Mouse (Mus musculus) erythroblast, adult 5-6 weeks (primary cell): ENCODE results near the gene Spats1. TPM values are rescaled to one million over a fixed set of nuclear protein-coding genes. Genes with fewer than 3 reads are reported as not detected.

ENCODE experiments used
- ATAC-seq: replicated peaks from 2 replicates; pipeline ENCODE4 v1.8.0; 2016; ENCODE audit warnings: moderate number of reproducible peaks, mild to moderate bottlenecking, moderate TSS enrichment, inconsistent platforms; ENCODE audit not compliant: poor library complexity, low FRiP score, severe bottlenecking
- total RNA-seq, 2 experiments: library from RNA; stranded (forward) in 1 of 2; stranded (reverse) in 1 of 2; fragments of 150-400 nt in 1 of 2; fragments of 200-764, 138-1000 nt in 1 of 2; gene quantifications; 2 replicates each; pipeline versions ENCODE4 v1.2.3 to v1.2.4; 2015 to 2017; ENCODE audit warnings: low replicate concordance in 2 of 2

The Spats1 gene
- total RNA-seq, 2 experiments from 2014 or later: 1.4 TPM; not detected in 1

DNA sequence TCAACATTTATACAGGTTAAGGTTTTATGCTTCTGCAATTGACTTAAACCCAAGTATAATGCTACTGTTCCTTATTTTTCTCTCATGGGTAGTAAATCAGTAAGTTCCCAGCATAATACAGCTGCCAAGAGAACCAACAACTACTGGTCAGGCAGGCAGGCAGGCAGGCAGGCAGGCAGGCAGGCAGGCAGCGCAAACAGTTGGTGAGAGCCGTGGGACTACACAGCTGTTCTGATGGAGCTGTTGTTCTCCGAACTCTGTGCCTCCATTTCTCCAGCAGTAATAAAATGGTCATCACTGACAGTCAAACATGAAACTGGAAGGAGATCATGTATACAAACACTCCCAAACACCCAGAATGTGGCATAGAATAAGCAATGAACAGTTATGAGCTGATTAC is 81.5 kb downstream of the Spats1 start:
- ATAC-seq: no peak

Other genes with a start within 250 kb of the Spats1 start
- gene Cdc5l, start 41.7 kb downstream of the Spats1 start, total RNA-seq (2015; ENCODE audit: low replicate concordance): 24.5 and 31.5 TPM in 2 replicates
- gene Cdc5l, start 41.7 kb downstream of the Spats1 start, total RNA-seq (2017; ENCODE audit: low replicate concordance): 61.2 and 66.1 TPM in 2 replicates
- gene Aars2, start 31.4 kb upstream of the Spats1 start, total RNA-seq (2015; ENCODE audit: low replicate concordance): 2.7 TPM in 1 of 2 replicates, not detected in the other
- gene Aars2, start 31.4 kb upstream of the Spats1 start, total RNA-seq (2017; ENCODE audit: low replicate concordance): 1.5 and 3.7 TPM in 2 replicates
- gene Tcte1, start 48.0 kb upstream of the Spats1 start, total RNA-seq (2015; ENCODE audit: low replicate concordance): not detected in 2 replicates
- not detected in 2 replicates for gene Tcte1, start 48.0 kb upstream of the Spats1 start, total RNA-seq (2017; ENCODE audit: low replicate concordance)
- not detected in 2 replicates for gene Tmem151b, start 74.3 kb upstream of the Spats1 start, total RNA-seq (2015; ENCODE audit: low replicate concordance)
- not detected in 2 replicates for gene Tmem151b, start 74.3 kb upstream of the Spats1 start, total RNA-seq (2017; ENCODE audit: low replicate concordance)
- gene Nfkbie, start 80.3 kb upstream of the Spats1 start, total RNA-seq (2015; ENCODE audit: low replicate concordance): 1.5 and 1.7 TPM in 2 replicates
- gene Nfkbie, start 80.3 kb upstream of the Spats1 start, total RNA-seq (2017; ENCODE audit: low replicate concordance): 1.1 and 1.5 TPM in 2 replicates
- 16.5 and 25.2 TPM in 2 replicates for gene Slc35b2, start 88.5 kb upstream of the Spats1 start, total RNA-seq (2015; ENCODE audit: low replicate concordance)
- 2.2 and 21.7 TPM in 2 replicates for gene Slc35b2, start 88.5 kb upstream of the Spats1 start, total RNA-seq (2017; ENCODE audit: low replicate concordance)
- 192 and 222 TPM in 2 replicates for gene Hsp90ab1, start 97.9 kb upstream of the Spats1 start, total RNA-seq (2015; ENCODE audit: low replicate concordance)
- 246 and 293 TPM in 2 replicates for gene Hsp90ab1, start 97.9 kb upstream of the Spats1 start, total RNA-seq (2017; ENCODE audit: low replicate concordance)
- 15.9 and 34.5 TPM in 2 replicates for gene Slc29a1, start 124.2 kb upstream of the Spats1 start, total RNA-seq (2015; ENCODE audit: low replicate concordance)
- 32.9 and 46.5 TPM in 2 replicates for gene Slc29a1, start 124.2 kb upstream of the Spats1 start, total RNA-seq (2017; ENCODE audit: low replicate concordance)
- not detected in 2 replicates for gene Mymx, start 126.7 kb upstream of the Spats1 start, total RNA-seq (2015; ENCODE audit: low replicate concordance)
- not detected in 2 replicates for gene Mymx, start 126.7 kb upstream of the Spats1 start, total RNA-seq (2017; ENCODE audit: low replicate concordance)
- gene Capn11, start 183.9 kb upstream of the Spats1 start, total RNA-seq (2015; ENCODE audit: low replicate concordance): 0.96 and 1.0 TPM in 2 replicates
- 0.94 and 0.98 TPM in 2 replicates for gene Capn11, start 183.9 kb upstream of the Spats1 start, total RNA-seq (2017; ENCODE audit: low replicate concordance)
- 7.3 and 12.5 TPM in 2 replicates for gene Mrpl14, start 210.9 kb upstream of the Spats1 start, total RNA-seq (2015; ENCODE audit: low replicate concordance)
- 3.4 and 12.0 TPM in 2 replicates for gene Mrpl14, start 210.9 kb upstream of the Spats1 start, total RNA-seq (2017; ENCODE audit: low replicate concordance)
- 2.5 and 5.2 TPM in 2 replicates for gene Tmem63b, start 211.5 kb upstream of the Spats1 start, total RNA-seq (2015; ENCODE audit: low replicate concordance)
- 0.43 and 3.9 TPM in 2 replicates for gene Tmem63b, start 211.5 kb upstream of the Spats1 start, total RNA-seq (2017; ENCODE audit: low replicate concordance)